Mouse (Mus musculus): Measurements from ENCODE around the gene Top1. TPM values are rescaled to one million over a fixed set of nuclear protein-coding genes. Genes with fewer than 3 reads are reported as not detected.

The Top1 gene
- polyA plus RNA-seq, 1 experiment from 2014 or later, result 67.6 TPM

- Histone ChIP-seq H3K4me3 (replicated peaks; ENCODE audit: low read length) (no peak overlapping the region), H3K4me1 (replicated peaks; ENCODE audit: control insufficient read depth, insufficient read depth, low read length) (no peaks in the 10 kb centered on the region), H3K27ac (no peak overlapping the region), H3K9ac (no peak overlapping the region), H3K9me3 (ENCODE audit: control insufficient read depth, low read length) (no peaks in the 10 kb centered on the region), H3K4me2 (replicated peaks) (no peak overlapping the region), H3K27me3 (ENCODE audit: control insufficient read depth, insufficient read depth, low read length) (no peaks in the 10 kb centered on the region), H3K36me3 (replicated peaks; ENCODE audit: control insufficient read depth, insufficient read depth) (no peaks in the 10 kb centered on the region)
- no peak for DNase-seq (ENCODE audit: low spot score)
- ATAC-seq (ENCODE audit: low FRiP score), result no peak
- WGBS, result 92% methylated on average over 12 of the region's 12 CpGs
These were observed 16.8 kb upstream of the Top1 start for GRCm38 (mm10) chr2:160628666-160629527.

GRCm38 (mm10) chr2:160629528-160629830, 16.2 kb upstream of the Top1 start:
- ATAC-seq (ENCODE audit: low FRiP score) (no peak), DNase-seq (ENCODE audit: low spot score) (no peak)
- Histone ChIP-seq H3K4me1 (replicated peaks; ENCODE audit: control insufficient read depth, insufficient read depth, low read length) (no peaks in the 10 kb centered on the region), H3K27ac (no peak overlapping the region), H3K4me2 (replicated peaks) (no peak overlapping the region), H3K9ac (no peak overlapping the region), H3K27me3 (ENCODE audit: control insufficient read depth, insufficient read depth, low read length) (no peaks in the 10 kb centered on the region), H3K4me3 (replicated peaks; ENCODE audit: low read length) (no peak overlapping the region), H3K9me3 (ENCODE audit: control insufficient read depth, low read length) (no peaks in the 10 kb centered on the region), H3K36me3 (replicated peaks; ENCODE audit: control insufficient read depth, insufficient read depth) (no peaks in the 10 kb centered on the region)
- WGBS, result 89% methylated on average over 8 of the region's 8 CpGs

GRCm38 (mm10) chr2:160630872-160631597, 14.7 kb upstream of the Top1 start:
- Histone ChIP-seq H3K4me1 (replicated peaks; ENCODE audit: control insufficient read depth, insufficient read depth, low read length) (no peaks in the 10 kb centered on the region), H3K27me3 (ENCODE audit: control insufficient read depth, insufficient read depth, low read length) (no peaks in the 10 kb centered on the region), H3K27ac (no peak overlapping the region), H3K4me2 (replicated peaks) (no peak overlapping the region), H3K36me3 (replicated peaks; ENCODE audit: control insufficient read depth, insufficient read depth) (no peaks in the 10 kb centered on the region), H3K9me3 (ENCODE audit: control insufficient read depth, low read length) (no peaks in the 10 kb centered on the region), H3K4me3 (replicated peaks; ENCODE audit: low read length) (no peak overlapping the region), H3K9ac (no peak overlapping the region)
- 90% methylated on average over 9 of the region's 9 CpGs for WGBS
- no peak for DNase-seq (ENCODE audit: low spot score)
- ATAC-seq (ENCODE audit: low FRiP score), result no peak

GRCm38 (mm10) chr2:160639911-160640717, 5.6 kb upstream of the Top1 start:
- no peaks in the 10 kb centered on the region for H3K9me3 ChIP-seq (ENCODE audit: control insufficient read depth, low read length)
- H3K4me1 ChIP-seq (replicated peaks; ENCODE audit: control insufficient read depth, insufficient read depth, low read length), result no peaks in the 10 kb centered on the region
- H3K4me2 ChIP-seq (replicated peaks), result no peak overlapping the region
- no peak overlapping the region for H3K9ac ChIP-seq
- ATAC-seq (ENCODE audit: low FRiP score), result no peak
- no peak overlapping the region for H3K27ac ChIP-seq
- no peak overlapping the region for H3K4me3 ChIP-seq (replicated peaks; ENCODE audit: low read length)
- no peaks in the 10 kb centered on the region for H3K36me3 ChIP-seq (replicated peaks; ENCODE audit: control insufficient read depth, insufficient read depth)
- 86% methylated on average over 13 of the region's 13 CpGs for WGBS
- DNase-seq (ENCODE audit: low spot score), result no peak
- no peaks in the 10 kb centered on the region for H3K27me3 ChIP-seq (ENCODE audit: control insufficient read depth, insufficient read depth, low read length)

GRCm38 (mm10) chr2:160641176-160641575, 4.5 kb upstream of the Top1 start:
- no peak for ATAC-seq (ENCODE audit: low FRiP score)
- no peak overlapping the region for H3K4me2 ChIP-seq (replicated peaks)
- no peak overlapping the region for H3K4me3 ChIP-seq (replicated peaks; ENCODE audit: low read length)
- no peaks in the 10 kb centered on the region for H3K36me3 ChIP-seq (replicated peaks; ENCODE audit: control insufficient read depth, insufficient read depth)
- H3K27ac ChIP-seq, result no peak overlapping the region
- no peaks in the 10 kb centered on the region for H3K9me3 ChIP-seq (ENCODE audit: control insufficient read depth, low read length)
- no peak overlapping the region for H3K9ac ChIP-seq
- no peaks in the 10 kb centered on the region for H3K4me1 ChIP-seq (replicated peaks; ENCODE audit: control insufficient read depth, insufficient read depth, low read length)
- DNase-seq (ENCODE audit: low spot score), result no peak
- no peaks in the 10 kb centered on the region for H3K27me3 ChIP-seq (ENCODE audit: control insufficient read depth, insufficient read depth, low read length)
- WGBS, result 60% methylated on average over 2 of the region's 2 CpGs

- Histone ChIP-seq H3K36me3 (replicated peaks; ENCODE audit: control insufficient read depth, insufficient read depth) (no peaks in the 10 kb centered on the region), H3K9me3 (ENCODE audit: control insufficient read depth, low read length) (no peaks in the 10 kb centered on the region), H3K4me2 (replicated peaks) (peak overlapping the region; percentile 71), H3K4me1 (replicated peaks; ENCODE audit: control insufficient read depth, insufficient read depth, low read length) (peaks cover 36% of the 10 kb centered on the region), H3K27ac (peak overlapping the region; percentile 99), H3K9ac (peak overlapping the region; percentile 99), H3K4me3 (replicated peaks; ENCODE audit: low read length) (peak overlapping the region; percentile 85), H3K27me3 (ENCODE audit: control insufficient read depth, insufficient read depth, low read length) (no peaks in the 10 kb centered on the region)
- WGBS, result under 1% methylated on average over 71 of the region's 76 CpGs
- ATAC-seq (ENCODE audit: low FRiP score), result peak; percentile 26
- DNase-seq (ENCODE audit: low spot score), result no peak
These were observed 606 bp downstream of the Top1 start for GRCm38 (mm10) chr2:160646144-160646844.

GRCm38 (mm10) chr2:160646845-160647178, 1.1 kb downstream of the Top1 start:
- Histone ChIP-seq H3K27me3 (ENCODE audit: control insufficient read depth, insufficient read depth, low read length) (no peaks in the 10 kb centered on the region), H3K9ac (peak overlapping the region; percentile 99), H3K9me3 (ENCODE audit: control insufficient read depth, low read length) (no peaks in the 10 kb centered on the region), H3K27ac (peak overlapping the region; percentile 99), H3K4me2 (replicated peaks) (peak overlapping the region; percentile 71), H3K36me3 (replicated peaks; ENCODE audit: control insufficient read depth, insufficient read depth) (no peaks in the 10 kb centered on the region), H3K4me1 (replicated peaks; ENCODE audit: control insufficient read depth, insufficient read depth, low read length) (peaks cover 37% of the 10 kb centered on the region), H3K4me3 (replicated peaks; ENCODE audit: low read length) (peak overlapping the region; percentile 85)
- ATAC-seq (ENCODE audit: low FRiP score), result no peak
- 0% methylated on average over 17 of the region's 17 CpGs for WGBS
- peak; percentile 61 for DNase-seq (ENCODE audit: low spot score)

GRCm38 (mm10) chr2:160648097-160648496, 2.4 kb downstream of the Top1 start:
- Histone ChIP-seq H3K36me3 (replicated peaks; ENCODE audit: control insufficient read depth, insufficient read depth) (0 out of 2 replicates have a peak, but pooled peaks cover 4% of the 10 kb centered on the region), H3K27ac (no peak overlapping the region), H3K9me3 (ENCODE audit: control insufficient read depth, low read length) (no peaks in the 10 kb centered on the region), H3K4me3 (replicated peaks; ENCODE audit: low read length) (peak overlapping the region; percentile 85), H3K9ac (peak overlapping the region; percentile 99), H3K27me3 (ENCODE audit: control insufficient read depth, insufficient read depth, low read length) (no peaks in the 10 kb centered on the region), H3K4me1 (replicated peaks; ENCODE audit: control insufficient read depth, insufficient read depth, low read length) (peaks cover 39% of the 10 kb centered on the region), H3K4me2 (replicated peaks) (peak overlapping the region; percentile 71)
- ATAC-seq (ENCODE audit: low FRiP score), result no peak
- no peak for DNase-seq (ENCODE audit: low spot score)
- WGBS, result 22% methylated on average over 2 of the region's 2 CpGs
